Mouse (Mus musculus): Measurements from ENCODE around the gene Rpn2.

Rpn2 gene

DNA sequence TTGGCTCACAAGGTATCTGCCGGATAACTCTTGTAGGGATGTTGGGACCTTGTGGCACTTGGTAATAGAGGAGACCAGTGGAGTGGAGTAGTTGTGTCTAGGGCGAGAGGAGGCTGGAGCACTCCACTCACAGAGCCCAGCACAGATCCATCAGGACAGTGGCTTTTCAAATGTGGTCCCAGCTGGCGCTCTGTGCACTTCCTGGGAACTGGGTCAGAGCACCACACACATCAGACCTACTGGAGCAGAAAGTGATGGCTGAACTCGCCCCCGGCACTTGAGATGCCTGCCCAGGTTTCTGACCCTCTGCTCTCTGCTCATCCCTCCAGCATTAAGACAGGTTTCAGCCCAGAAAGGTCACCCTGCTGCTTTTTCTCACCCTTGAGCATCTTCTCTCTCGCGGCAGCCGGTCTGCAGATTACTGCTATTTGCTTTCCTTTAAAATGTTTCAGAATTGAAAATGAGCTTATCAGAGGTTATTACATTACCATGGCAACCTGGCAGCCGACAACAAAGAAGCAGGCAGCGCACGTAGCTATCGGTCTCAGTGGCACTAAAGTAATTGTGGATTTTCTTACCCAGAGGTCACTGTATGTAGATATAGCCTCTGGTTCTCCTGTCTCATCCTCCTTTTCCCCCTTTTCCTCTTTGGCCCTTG lies 70.4 kb downstream of the Rpn2 start:
- no peak for DNase-seq (ENCODE audit: low spot score)

DNA sequence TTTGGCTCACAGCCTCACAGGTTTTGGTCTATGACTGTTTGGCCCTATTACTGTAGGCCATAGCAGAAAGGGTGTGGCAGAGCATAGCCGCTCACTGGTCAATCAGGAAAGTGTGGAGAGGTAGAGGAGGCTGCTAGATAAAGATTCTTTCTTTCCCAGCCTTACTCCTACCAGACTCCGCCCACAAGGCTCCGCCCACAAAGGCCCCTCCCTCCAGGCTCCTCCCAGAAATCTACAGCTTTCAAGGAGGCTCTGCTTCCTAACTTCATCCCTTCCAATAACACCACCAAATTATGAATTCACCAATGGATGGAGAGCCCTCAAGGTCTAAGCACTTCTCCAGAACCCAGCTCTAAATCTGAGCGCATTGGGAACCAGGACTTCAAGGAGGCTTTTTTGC lies 74.4 kb downstream of the Rpn2 start:
- no peak for DNase-seq (ENCODE audit: low spot score)

DNA sequence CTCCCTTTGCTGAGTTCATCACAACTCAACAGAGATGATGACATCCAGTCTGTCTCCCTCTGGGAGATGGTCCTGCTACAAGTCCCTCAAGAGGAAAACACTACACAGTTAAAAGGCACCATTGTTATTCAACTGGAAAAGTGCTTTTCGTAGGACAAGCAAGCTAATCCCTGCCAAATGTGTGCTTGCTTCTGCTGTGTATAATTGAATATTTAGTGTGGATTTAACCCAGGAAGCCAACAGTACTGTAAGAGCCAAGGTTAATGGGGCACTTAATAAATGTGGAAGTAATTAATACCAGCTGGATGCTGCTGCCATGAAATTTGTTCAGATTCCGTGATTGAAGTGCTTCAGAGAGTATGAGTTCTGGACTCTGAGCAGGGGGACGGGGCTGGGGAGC lies 75.3 kb downstream of the Rpn2 start:
- DNase-seq (ENCODE audit: low spot score) = no peak

DNA sequence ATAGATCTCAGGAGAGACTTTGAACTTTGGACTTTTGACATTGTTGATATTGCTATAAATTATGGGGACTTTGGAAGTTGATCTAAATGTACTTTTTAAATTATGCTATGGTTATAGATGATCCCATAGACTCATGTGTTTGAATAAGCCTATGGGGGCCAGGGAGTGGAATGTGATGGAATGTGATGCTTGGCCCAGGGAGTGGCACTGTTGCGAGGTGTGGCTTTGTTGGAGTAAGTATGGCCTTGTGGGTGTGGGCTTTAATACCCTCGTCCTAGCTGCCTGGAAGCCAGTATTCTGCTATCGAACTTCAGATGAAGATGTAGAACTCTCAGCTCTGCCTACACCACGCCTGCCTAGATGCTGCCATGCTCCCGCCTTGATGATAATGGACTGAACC lies 81.2 kb downstream of the Rpn2 start:
- DNase-seq (ENCODE audit: low spot score) = no peak

DNA sequence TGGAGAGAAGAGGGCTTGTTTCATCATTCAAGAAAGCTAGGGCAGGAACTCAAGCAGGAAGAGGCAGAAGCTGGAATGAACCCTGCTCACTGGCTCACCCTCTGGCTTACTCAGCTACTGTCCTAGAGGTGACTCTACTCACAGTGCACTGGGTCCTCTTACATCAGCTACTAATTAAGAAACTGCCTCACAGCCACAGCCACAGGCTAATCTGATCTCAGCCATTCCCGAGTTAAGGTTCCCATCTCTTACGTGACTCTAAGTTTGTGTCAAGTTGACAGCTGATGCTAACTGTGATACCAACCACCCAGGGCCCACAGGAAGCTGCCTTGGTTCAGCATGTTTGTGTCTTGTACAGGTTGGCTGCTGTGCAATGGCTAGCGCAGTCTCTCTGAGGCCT lies 84.2 kb downstream of the Rpn2 start:
- no peak for DNase-seq (ENCODE audit: low spot score)

DNA sequence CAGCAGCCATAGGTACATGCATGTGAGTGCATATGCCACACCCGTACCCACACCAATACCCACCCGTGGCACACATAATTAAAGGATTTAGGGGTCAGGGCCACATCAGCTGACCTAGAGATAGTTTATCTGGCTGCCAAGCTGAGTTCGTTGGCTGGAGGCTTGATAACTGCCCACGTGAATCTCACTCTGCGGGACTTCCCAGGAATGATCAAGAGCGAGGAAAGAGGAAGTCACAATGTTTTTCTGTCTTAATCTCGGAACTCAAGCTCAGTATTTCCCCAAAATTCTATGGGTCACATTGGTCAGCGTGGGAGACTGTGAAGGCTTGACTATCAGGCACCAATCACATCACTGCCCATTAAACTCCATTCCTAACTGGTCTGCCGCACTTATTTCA lies 87.9 kb downstream of the Rpn2 start:
- DNase-seq (ENCODE audit: low spot score) = no peak

DNA sequence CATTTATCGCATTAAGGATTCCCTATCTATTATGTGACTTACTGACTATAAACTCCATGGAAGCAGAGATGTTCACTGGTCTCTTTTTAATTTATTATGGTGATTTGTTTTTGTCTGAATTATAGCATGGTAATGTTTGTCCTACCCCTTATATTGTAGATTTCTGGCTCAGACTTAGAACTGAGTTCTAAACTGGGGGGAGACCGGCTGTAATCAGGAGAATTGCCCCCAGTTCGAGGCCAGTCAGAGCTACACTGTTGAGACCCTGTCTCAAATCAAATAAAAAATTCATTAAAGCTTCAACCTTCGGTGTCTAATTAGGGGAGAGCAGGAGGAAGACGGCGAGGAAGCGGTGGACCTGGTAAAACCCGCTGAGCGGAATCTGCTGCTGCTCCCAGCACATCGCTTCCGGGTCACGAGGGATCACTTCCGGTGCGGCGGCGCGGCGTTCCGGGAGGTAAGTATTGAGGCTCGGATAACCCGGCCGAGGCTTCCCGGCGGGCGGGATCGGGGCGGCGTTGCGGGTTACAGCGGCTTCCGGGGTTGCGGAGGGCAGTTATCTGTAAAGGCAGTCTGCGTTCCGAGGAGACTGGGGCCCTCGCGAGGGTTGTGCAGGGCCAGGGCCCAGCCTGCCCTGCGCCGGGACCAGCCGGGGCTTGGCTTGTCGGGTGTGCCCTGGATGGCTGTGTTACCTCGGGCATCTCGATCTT lies 88.5 kb downstream of the Rpn2 start, which contains the start of gene Manbal:
Gene Manbal (plus strand): TSS at position 411 of the 710 bp plus-strand sequence.
- DNase-seq (ENCODE audit: low spot score) = peak; percentile 91

DNA sequence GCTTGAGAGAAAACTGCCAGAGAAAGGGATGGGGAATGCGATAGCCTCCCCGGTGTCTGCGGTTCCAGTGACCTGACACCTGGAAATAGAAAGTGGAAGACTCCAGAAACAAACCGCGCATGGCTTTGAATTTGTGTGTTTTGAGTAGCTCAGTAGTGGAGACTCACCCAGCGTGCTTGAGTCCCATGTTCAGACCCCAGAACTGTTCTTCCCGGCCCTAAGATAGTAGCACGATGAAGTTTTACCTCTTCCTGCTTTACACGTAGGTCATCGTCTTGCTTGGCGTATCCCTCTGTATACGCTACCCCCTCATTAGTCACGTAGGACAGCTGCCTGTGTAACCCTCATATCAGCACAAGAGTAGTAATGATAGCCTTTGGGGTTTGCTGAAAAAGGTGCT lies 89.2 kb downstream of the Rpn2 start:
- no peak for DNase-seq (ENCODE audit: low spot score)

DNA sequence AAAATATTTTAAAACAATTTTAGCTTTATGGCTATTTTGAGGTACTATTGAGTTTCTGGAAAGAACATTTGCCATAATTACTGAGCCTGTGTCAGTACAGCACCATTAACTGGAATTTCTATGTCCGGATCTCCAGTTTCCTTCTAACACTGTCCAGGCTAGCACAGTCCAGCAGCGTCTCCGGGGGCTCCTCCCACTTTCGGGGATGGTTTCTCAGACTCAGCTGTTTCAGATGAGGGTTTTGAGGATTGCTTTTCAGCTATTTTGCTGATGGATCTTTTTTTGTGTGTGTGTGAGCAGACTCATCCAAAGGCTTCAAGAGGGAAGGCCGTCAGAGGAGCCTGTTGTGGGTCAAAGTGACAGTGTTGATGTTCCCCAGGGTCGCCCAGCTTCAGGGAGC lies 92.9 kb downstream of the Rpn2 start:
- no peak for DNase-seq (ENCODE audit: low spot score)

DNA sequence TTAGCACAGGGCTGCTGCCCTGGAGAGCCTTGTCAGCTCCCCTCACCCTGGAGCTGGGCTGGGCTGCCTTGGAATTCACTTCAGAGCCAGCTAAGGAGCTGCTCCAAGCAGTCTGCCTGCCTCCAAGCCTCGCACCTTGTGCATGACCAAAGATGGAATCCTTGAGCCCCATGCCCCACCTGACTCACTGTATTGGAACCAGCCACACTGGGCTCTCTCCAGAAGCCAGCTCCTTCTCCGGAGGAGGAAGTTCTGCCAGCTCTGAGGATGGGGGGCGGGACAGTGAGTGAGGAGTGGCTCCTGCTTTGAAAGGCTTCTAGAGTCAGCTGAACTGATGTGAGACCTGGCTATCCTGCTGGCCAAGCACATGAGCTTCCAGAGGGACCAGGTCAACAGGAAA lies 94.9 kb downstream of the Rpn2 start:
- peak; percentile 41 for DNase-seq (ENCODE audit: low spot score)

DNA sequence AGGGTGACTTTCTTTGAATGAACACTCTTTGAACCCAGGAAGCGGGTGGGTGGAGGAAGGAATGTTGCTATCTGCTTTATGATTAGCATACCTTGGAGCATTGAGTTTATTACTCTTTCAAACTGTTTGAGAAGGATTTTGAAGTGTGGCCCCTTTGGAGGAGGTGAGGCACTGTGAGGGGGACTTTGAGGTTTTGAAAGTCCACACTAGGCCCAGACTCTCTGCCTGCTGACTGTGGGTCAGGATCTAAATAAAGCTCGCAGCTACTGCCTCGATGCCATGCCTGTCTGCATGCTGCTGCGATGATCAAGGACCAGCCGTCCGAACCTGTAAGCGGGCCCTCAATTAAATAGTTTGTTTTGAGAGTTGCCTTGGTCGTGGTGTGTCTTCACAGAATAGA lies 96.2 kb downstream of the Rpn2 start:
- DNase-seq (ENCODE audit: low spot score) = no peak

Measured in urinary bladder, postnatal 10 days (tissue).